ENCODE assay signal across 9 mouse cellular contexts in genomic region chr11:88598848-88599175, GRCm38 (mm10).
A peak's percentile ranks its signal among the peaks of the same experiment; 100 is the strongest.
DNase-seq lines count a peak whose midpoint lies in the region; ATAC-seq and TF ChIP-seq lines count a peak whose summit lies in the region.
"Had no signal": no experiment of that assay in that cellular context is flagged by ENCODE, and none has a peak within 500 bp of the region (broad histone marks: within the 10 kb centered on the region; RNA-seq: fewer than 3 reads in every experiment).

No protein-coding gene starts in this region.

- ATAC-seq in inflammation-experienced regulatory T-cells, adult 6 months, result peak; percentile 44

- H3K27ac ChIP-seq in layer of hippocampus, adult 2 months, result peak overlapping the region; percentile 72
- H3K27ac ChIP-seq in ES-Bruce4 (ENCODE audit: insufficient read depth, low read length), result peak overlapping the region; percentile 91

- H3K9me3 ChIP-seq in ES-Bruce4 (replicated peaks; ENCODE audit: control insufficient read depth, insufficient read depth, low read length, poor library complexity, severe bottlenecking), result no peaks in the 10 kb centered on the region

- 0 out of 2 replicates have a peak overlapping the region, but pooled peaks have one; percentile 12 for H3K9ac ChIP-seq in ES-Bruce4 (ENCODE audit: low read depth, poor library complexity, severe bottlenecking)

- no peak for TF ChIP-seq POLR2A in ES-Bruce4 (IDR thresholded peaks at IDR 0.05; ENCODE audit: insufficient read depth, low read length)

- H3K4me3 ChIP-seq in layer of hippocampus, adult 2 months, result no peak overlapping the region
- no peak overlapping the region for H3K4me3 ChIP-seq in ES-Bruce4 (ENCODE audit: low read depth, low read length)

- no peaks in the 10 kb centered on the region for H3K36me3 ChIP-seq in ES-Bruce4 (ENCODE audit: control insufficient read depth, insufficient read depth, low read length, poor library complexity, severe bottlenecking)

- TF ChIP-seq EP300 in ES-Bruce4 (IDR thresholded peaks at IDR 0.05; ENCODE audit: insufficient read depth, low read depth, low read length), result no peak

- H3K27me3 ChIP-seq in ES-Bruce4 (ENCODE audit: control insufficient read depth, insufficient read depth, low read length, poor library complexity, severe bottlenecking), result no peaks in the 10 kb centered on the region

- TF ChIP-seq CTCF in layer of hippocampus, adult 2 months (conservative IDR thresholded peaks at IDR 0.05), result no peak
- no peak for TF ChIP-seq CTCF in ES-Bruce4 (IDR thresholded peaks at IDR 0.05; ENCODE audit: low read depth, low read length)

- peaks cover 9% of the 10 kb centered on the region for H3K4me1 ChIP-seq in ES-Bruce4 (ENCODE audit: control insufficient read depth, insufficient read depth, low read length)

- no peak for DNase-seq in layer of hippocampus, adult 2 months (ENCODE audit: low spot score in 2 of 2)
- DNase-seq in layer of hippocampus, adult 9-11 months, result no peak
- peak; percentile 72 for DNase-seq in CD4-positive, CD25-positive, alpha-beta regulatory T cell, adult 2 months (ENCODE audit: low read depth, low spot score)
- DNase-seq in frontal cortex, postnatal 25 days (ENCODE audit: low spot score in 2 of 2), result no peak
- DNase-seq in kidney, postnatal 36 days, result no peak
- DNase-seq: gastrocnemius, postnatal 14 days; layer of hippocampus, postnatal 36 days had no signal
